Mouse (Mus musculus): ENCODE measurements around the gene Hist1h2bg. TPM values are rescaled to one million over a fixed set of nuclear protein-coding genes. Genes with fewer than 3 reads are reported as not detected.
A peak's percentile ranks its signal among the peaks of the same experiment; 100 is the strongest.
"Not testable (repeated sequence)": the region's sequence is repeated elsewhere in the genome, so short reads cannot be mapped to it uniquely, and the experiment has no call there.

The Hist1h2bg gene
- total and polyA plus RNA-seq, 3 experiments, result 14.7 to 2,580 TPM; not detected in 1

- H3K27me3 ChIP-seq (ENCODE audit: control insufficient read depth in 1 of 2, insufficient read depth in 2 of 2, low read length in 2 of 2), result no peaks in the 10 kb centered on the region
- H3K27ac ChIP-seq (ENCODE audit: control insufficient read depth, low read depth, low read length), result peak overlapping the region; percentile 98
- H3K4me1 ChIP-seq (ENCODE audit: control insufficient read depth in 1 of 2, insufficient read depth in 2 of 2, low read length in 2 of 2), result peaks cover 0 to 7% of the 10 kb centered on the region in 2 experiments; a peak in 1 of 4 replicates
- H3K4me3 ChIP-seq (ENCODE audit: control insufficient read depth in 1 of 2, insufficient read depth in 1 of 2, low read depth in 2 of 2, low read length in 2 of 2), result peak overlapping the region; percentile 35 to 48
- H3K9ac ChIP-seq (ENCODE audit: control insufficient read depth, low read depth, low read length, poor library complexity, severe bottlenecking), result peak overlapping the region; percentile 93
- TF ChIP-seq POLR2AphosphoS5 (IDR thresholded peaks at IDR 0.05; ENCODE audit: borderline replicate concordance, low read depth, low read length), result peak; percentile 99; the same call in 1 of the 2 replicates
- TF ChIP-seq RAD21 (IDR thresholded peaks at IDR 0.05; ENCODE audit: low read depth, low read length), result no peak
- no peak for TF ChIP-seq UBTF (IDR thresholded peaks at IDR 0.05; ENCODE audit: borderline replicate concordance, insufficient read depth, low read depth, low read length)
- peak; percentile 95 for TF ChIP-seq TBP (IDR thresholded peaks at IDR 0.05; ENCODE audit: low read depth, low read length)
- TF ChIP-seq POLR2A (IDR thresholded peaks at IDR 0.05; ENCODE audit: control insufficient read depth in 1 of 2, insufficient read depth in 1 of 2, low read depth in 1 of 2, low read length in 2 of 2, poor library complexity in 1 of 2), result peak; percentile 65 to 99
- no peak for TF ChIP-seq NRF1 (IDR thresholded peaks at IDR 0.05; ENCODE audit: insufficient read depth, low read depth, low read length, poor library complexity, severe bottlenecking)
- TF ChIP-seq GABPA (IDR thresholded peaks at IDR 0.05; ENCODE audit: low read depth, low read length), result no peak
- DNase-seq (ENCODE audit: low read depth, low spot score), result peak; percentile 96
- H3K79me2 ChIP-seq (ENCODE audit: control insufficient read depth, insufficient read depth, low read length, poor library complexity), result peaks cover 3% of the 10 kb centered on the region; the same call in 1 of the 2 replicates
- H3K9me3 ChIP-seq (replicated peaks; ENCODE audit: insufficient read depth, low read length), result no peaks in the 10 kb centered on the region
- H3K36me3 ChIP-seq (ENCODE audit: control insufficient read depth in 1 of 2, insufficient read depth in 2 of 2, low read length in 2 of 2), result peaks cover 0 to 33% of the 10 kb centered on the region in 2 experiments; a peak in 2 of 4 replicates
Measured at GRCm38 (mm10) chr13:23555839-23556416, 15.3 kb upstream of the Hist1h2bg start.

GRCm38 (mm10) chr13:23556906-23557305 is 14.3 kb upstream of the Hist1h2bg start:
- Histone ChIP-seq H3K4me3 (ENCODE audit: control insufficient read depth in 1 of 2, insufficient read depth in 1 of 2, low read depth in 2 of 2, low read length in 2 of 2) (peak overlapping the region; percentile 35 to 47), H3K36me3 (ENCODE audit: control insufficient read depth in 1 of 2, insufficient read depth in 2 of 2, low read length in 2 of 2) (peaks cover 0 to 33% of the 10 kb centered on the region in 2 experiments; a peak in 2 of 4 replicates), H3K27ac (ENCODE audit: control insufficient read depth, low read depth, low read length) (peak overlapping the region; percentile 78), H3K9ac (ENCODE audit: control insufficient read depth, low read depth, low read length, poor library complexity, severe bottlenecking) (peak overlapping the region; percentile 68), H3K4me1 (ENCODE audit: control insufficient read depth in 1 of 2, insufficient read depth in 2 of 2, low read length in 2 of 2) (peaks cover 0 to 7% of the 10 kb centered on the region in 2 experiments; a peak in 1 of 4 replicates), H3K9me3 (replicated peaks; ENCODE audit: insufficient read depth, low read length) (no peaks in the 10 kb centered on the region), H3K79me2 (ENCODE audit: control insufficient read depth, insufficient read depth, low read length, poor library complexity) (peaks cover 3% of the 10 kb centered on the region; the same call in 1 of the 2 replicates), H3K27me3 (ENCODE audit: control insufficient read depth in 1 of 2, insufficient read depth in 2 of 2, low read length in 2 of 2) (no peaks in the 10 kb centered on the region)
- no peak for TF ChIP-seq CHD1 (IDR thresholded peaks at IDR 0.05; ENCODE audit: low read depth, low read length)
- TF ChIP-seq ZC3H11A (IDR thresholded peaks at IDR 0.05; ENCODE audit: low read depth, low read length), result no peak
- TF ChIP-seq KAT2A (conservative IDR thresholded peaks at IDR 0.05; ENCODE audit: low read depth, low read length), result no peak
- TF ChIP-seq GATA1 (IDR thresholded peaks at IDR 0.05; ENCODE audit: low read depth, low read length), result no peak
- TF ChIP-seq CHD2 (IDR thresholded peaks at IDR 0.05; ENCODE audit: low read length), result no peak
- no peak for TF ChIP-seq BHLHE40 (IDR thresholded peaks at IDR 0.05; ENCODE audit: borderline replicate concordance, low read depth, low read length)
- TF ChIP-seq TCF12 (IDR thresholded peaks at IDR 0.05; ENCODE audit: low read depth, low read length), result no peak
- TF ChIP-seq MAZ (IDR thresholded peaks at IDR 0.05; ENCODE audit: low read depth, low read length), result no peak
- TF ChIP-seq POLR2AphosphoS2 (IDR thresholded peaks at IDR 0.05; ENCODE audit: low read length), result no peak
- TF ChIP-seq JUND (IDR thresholded peaks at IDR 0.05; ENCODE audit: low read depth, low read length), result no peak
- no peak for TF ChIP-seq SMC3 (IDR thresholded peaks at IDR 0.05; ENCODE audit: low read depth, low read length)
- DNase-seq (ENCODE audit: low read depth, low spot score), result peak; percentile 60

GRCm38 (mm10) chr13:23560699-23561098 is 10.5 kb upstream of the Hist1h2bg start:
- not testable (repeated sequence) for H3K27me3 ChIP-seq (ENCODE audit: control insufficient read depth in 1 of 2, insufficient read depth in 2 of 2, low read length in 2 of 2); H3K9me3 ChIP-seq (replicated peaks; ENCODE audit: insufficient read depth, low read length); H3K79me2 ChIP-seq (ENCODE audit: control insufficient read depth, insufficient read depth, low read length, poor library complexity); H3K4me1 ChIP-seq (ENCODE audit: control insufficient read depth in 1 of 2, insufficient read depth in 2 of 2, low read length in 2 of 2)
- H3K27ac ChIP-seq (ENCODE audit: control insufficient read depth, low read depth, low read length), result peak overlapping the region; percentile 72
- peak overlapping the region in 1 of 2 experiments; percentile 17; a peak in 1 of 4 replicates for H3K4me3 ChIP-seq (ENCODE audit: control insufficient read depth in 1 of 2, insufficient read depth in 1 of 2, low read depth in 2 of 2, low read length in 2 of 2)
- peak; percentile 59 for DNase-seq (ENCODE audit: low read depth, low spot score)
- H3K9ac ChIP-seq (ENCODE audit: control insufficient read depth, low read depth, low read length, poor library complexity, severe bottlenecking), result peak overlapping the region; percentile 53
- peaks cover 0 to 24% of the 10 kb centered on the region in 2 experiments; a peak in 2 of 4 replicates for H3K36me3 ChIP-seq (ENCODE audit: control insufficient read depth in 1 of 2, insufficient read depth in 2 of 2, low read length in 2 of 2)

GRCm38 (mm10) chr13:23561531-23561882 is 9.7 kb upstream of the Hist1h2bg start:
- peak overlapping the region; percentile 55 for H3K9ac ChIP-seq (ENCODE audit: control insufficient read depth, low read depth, low read length, poor library complexity, severe bottlenecking)
- H3K36me3 ChIP-seq (ENCODE audit: control insufficient read depth in 1 of 2, insufficient read depth in 2 of 2, low read length in 2 of 2), result peaks cover 0 to 24% of the 10 kb centered on the region in 2 experiments; a peak in 2 of 4 replicates
- not testable (repeated sequence) for H3K9me3 ChIP-seq (replicated peaks; ENCODE audit: insufficient read depth, low read length); H3K4me1 ChIP-seq (ENCODE audit: control insufficient read depth in 1 of 2, insufficient read depth in 2 of 2, low read length in 2 of 2); H3K79me2 ChIP-seq (ENCODE audit: control insufficient read depth, insufficient read depth, low read length, poor library complexity); DNase-seq (ENCODE audit: low read depth, low spot score); H3K27me3 ChIP-seq (ENCODE audit: control insufficient read depth in 1 of 2, insufficient read depth in 2 of 2, low read length in 2 of 2); H3K4me3 ChIP-seq (ENCODE audit: control insufficient read depth in 1 of 2, insufficient read depth in 1 of 2, low read depth in 2 of 2, low read length in 2 of 2)
- H3K27ac ChIP-seq (ENCODE audit: control insufficient read depth, low read depth, low read length), result peak overlapping the region; percentile 78
